Mouse (Mus musculus): ENCODE data around the gene Racgap1. TPM values are rescaled to one million over a fixed set of nuclear protein-coding genes. Genes with fewer than 3 reads are reported as not detected.

The Racgap1 gene
- total RNA-seq (2023), result 10 to 100 TPM; 88.7 to 95.9 TPM

DNA sequence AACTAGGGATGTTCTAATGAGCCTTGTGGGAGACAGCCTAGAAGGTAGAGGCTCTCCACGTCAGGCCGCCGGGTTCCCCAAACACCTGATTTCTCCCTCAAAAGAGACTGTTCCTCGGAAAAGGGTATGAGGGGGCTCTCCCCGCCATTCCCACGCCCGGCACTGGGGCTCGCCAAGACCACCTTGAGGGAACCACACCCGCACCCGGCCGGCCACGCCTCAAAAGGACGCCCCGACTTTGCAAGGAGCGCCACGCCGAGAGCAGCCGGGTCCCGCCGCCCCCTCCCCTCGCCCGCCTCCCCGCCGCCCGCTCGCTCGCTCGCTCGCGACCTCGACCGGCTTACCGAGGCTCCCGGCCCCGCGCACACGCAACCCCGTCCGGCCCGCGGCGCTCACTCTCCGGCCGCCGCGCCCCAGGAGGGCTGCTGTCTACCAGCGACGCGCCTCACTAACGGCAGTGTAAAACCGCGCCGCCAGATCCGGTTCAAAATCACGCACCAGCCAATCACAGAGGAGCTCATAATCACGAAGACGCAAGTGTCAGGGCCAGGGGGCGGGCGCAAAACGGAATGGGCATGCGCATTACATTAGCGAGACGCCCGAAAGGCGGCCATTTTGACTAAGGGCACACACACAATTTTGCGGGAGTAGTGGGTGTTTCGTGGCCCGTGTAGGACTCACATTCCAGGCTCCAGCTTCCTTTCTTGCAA is at the start of gene Racgap1:
TSS of gene Racgap1 (minus strand) at position 494 of the 710 bp plus-strand sequence.

DNA sequence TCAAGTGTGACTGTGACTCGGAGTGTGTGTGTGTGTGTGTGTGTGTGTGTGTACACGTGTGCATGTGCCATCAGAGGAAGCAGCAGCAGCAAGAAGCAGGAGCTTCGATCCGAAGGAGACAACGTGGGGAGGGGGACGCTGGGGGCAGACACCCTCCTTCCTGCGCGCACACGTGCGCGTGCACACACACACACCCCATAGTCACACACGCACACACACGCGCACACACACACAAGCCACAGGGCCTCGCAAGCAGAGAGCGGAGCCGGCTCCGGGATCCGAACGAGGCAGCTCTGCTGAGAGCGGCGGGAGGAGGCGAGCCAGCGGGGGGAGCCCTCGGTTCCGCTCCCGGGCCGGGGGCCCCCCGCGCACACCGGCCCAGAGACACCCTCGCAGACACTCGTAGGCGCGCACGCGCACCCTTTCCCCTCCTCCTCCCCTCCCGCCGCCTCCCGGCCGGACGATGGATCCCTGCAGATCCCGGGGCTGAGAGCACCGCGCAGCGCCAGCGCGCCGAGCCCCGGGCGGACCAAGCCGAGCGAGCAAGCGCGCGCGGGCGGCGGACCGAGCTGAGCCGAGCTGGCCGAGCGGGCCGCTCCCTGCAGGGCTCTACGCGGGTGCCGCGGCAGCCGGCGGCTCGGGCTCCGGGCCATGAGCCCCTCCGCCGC is 18.8 kb upstream of the Racgap1 start, which contains the start of gene Asic1:
TSS of gene Asic1 (plus strand) at position 215 of the 668 bp plus-strand sequence.

GRCm38 (mm10) chr15:99600986-99601822 is 50.3 kb downstream of the Racgap1 start, which contains the start of gene Aqp6:
Gene Aqp6, plus strand, starts transcription at chr15:99601400.

DNA sequence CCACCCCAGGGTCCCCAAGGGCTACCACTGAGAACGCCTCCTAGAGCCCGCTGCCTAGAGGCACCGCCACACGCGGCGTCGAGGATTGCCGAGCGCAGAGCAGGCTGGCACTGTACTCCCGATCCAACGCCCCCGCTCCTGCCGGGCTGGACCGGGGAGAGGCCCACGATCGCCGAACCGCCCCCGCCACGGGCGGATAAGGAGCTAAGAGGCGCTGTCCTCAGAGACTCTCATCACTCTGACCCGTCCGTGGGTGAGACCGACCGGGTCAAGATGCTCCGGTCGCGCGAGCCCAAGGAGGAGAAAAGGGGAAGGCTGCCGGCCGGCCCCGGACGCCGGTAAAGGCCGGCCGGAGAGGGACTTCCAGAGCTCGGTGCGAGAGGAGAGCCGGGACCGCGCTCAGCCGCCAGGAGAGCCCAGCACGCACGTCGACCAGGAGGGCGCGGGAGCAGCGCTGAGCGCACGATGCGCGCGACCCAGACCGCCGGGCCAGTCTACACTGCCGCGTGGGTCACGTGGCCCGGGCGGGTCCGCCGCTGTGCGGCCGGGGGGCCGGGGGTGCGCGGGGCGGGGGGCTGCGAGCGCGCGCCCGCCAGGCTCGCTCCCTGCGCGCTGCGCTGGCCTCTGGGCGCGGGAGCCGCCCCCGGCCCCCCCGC is 60.9 kb downstream of the Racgap1 start, which contains the start of gene Aqp5:
TSS of gene Aqp5 (plus strand) at position 354 of the 656 bp plus-strand sequence.

GRCm38 (mm10) chr15:99578802-99579485 is 72.5 kb downstream of the Racgap1 start, which contains the start of gene Aqp2:
Gene Aqp2, plus strand, starts transcription at chr15:99579055.

Other genes starting within 250 kb of the Racgap1 start
- 1 to 10 TPM; 1.7 to 2.9 TPM for gene Nckap5l, start 193.9 kb downstream of the Racgap1 start, total RNA-seq (2023)
- gene Bcdin3d, start 176.9 kb downstream of the Racgap1 start, total RNA-seq (2023), result 1 to 10 TPM; 4.8 to 6.1 TPM
- gene Faim2, start 123.5 kb downstream of the Racgap1 start, total RNA-seq (2023), result 1 to 10 TPM in 1 of 2 experiments, under 1 TPM in 1; 0.39 to 1.2 TPM
- not detected for gene Aqp2, start 72.6 kb downstream of the Racgap1 start, total RNA-seq (2023)
- not detected for gene Aqp5, start 60.9 kb downstream of the Racgap1 start, total RNA-seq (2023)
- gene Aqp6, start 50.3 kb downstream of the Racgap1 start, total RNA-seq (2023), result not detected
- under 1 TPM in 1 of 2 experiments, not detected in 1; 0.11 TPM for gene Asic1, start 18.7 kb upstream of the Racgap1 start, total RNA-seq (2023)
- gene Smarcd1, start 50.5 kb upstream of the Racgap1 start, total RNA-seq (2023), result 10 to 100 TPM; 16.6 to 18.7 TPM
- 1 to 10 TPM in 1 of 2 experiments, not detected in 1; 1.6 TPM for gene Gm17349, start 53.8 kb upstream of the Racgap1 start, total RNA-seq (2023)
- under 1 TPM in 1 of 2 experiments, not detected in 1; 0.15 TPM for gene Gpd1, start 65.9 kb upstream of the Racgap1 start, total RNA-seq (2023)
- 10 to 100 TPM; 44.6 to 46.1 TPM for gene Cox14, start 74.0 kb upstream of the Racgap1 start, total RNA-seq (2023)
- gene Cers5, start 121.2 kb upstream of the Racgap1 start, total RNA-seq (2023), result 10 to 100 TPM; 22.5 to 31.1 TPM
- gene Lima1, start 223.8 kb upstream of the Racgap1 start, total RNA-seq (2023), result 10 to 100 TPM; 14.0 to 19.9 TPM